Mouse (Mus musculus) cerebellum, adult 2 months (tissue): ENCODE data around the gene Ptpra.

Experiments used
- CTCF ChIP-seq: fragments of 200-500 bp; IDR thresholded peaks from 2 replicates; pipeline ENCODE4 v1.5.1; 2011; ENCODE audit warnings: low read depth, mild to moderate bottlenecking, control low read depth, low read length, moderate library complexity, borderline replicate concordance; ENCODE audit not compliant: insufficient read depth
- POLR2A ChIP-seq: fragments of 200-500 bp; IDR thresholded peaks from 2 replicates; pipeline ENCODE4 v1.6.1; 2011; ENCODE audit warnings: low read length, control low read depth, borderline replicate concordance; ENCODE audit not compliant: insufficient read depth

DNA sequence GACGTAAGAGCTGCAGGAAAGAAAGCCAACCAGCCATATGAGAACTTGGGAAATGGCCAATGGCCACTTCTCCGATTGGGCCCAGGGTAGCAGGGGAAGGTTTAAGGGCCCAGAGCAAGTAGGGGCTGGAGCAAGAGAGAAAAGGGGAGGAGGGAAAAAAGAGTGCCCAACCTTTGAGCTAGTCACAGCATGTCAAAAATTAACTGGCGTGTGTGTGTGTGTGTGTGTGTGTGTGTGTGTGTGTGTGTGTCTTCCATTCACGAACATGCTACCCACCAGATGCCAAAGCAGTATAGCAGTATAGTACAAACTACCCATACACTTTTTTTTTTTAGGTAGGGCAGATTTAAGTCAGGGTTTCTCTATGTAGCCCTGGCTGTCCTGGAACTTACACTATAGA lies 118.8 kb downstream of the Ptpra start:
- no peak for TF ChIP-seq POLR2A
- no peak for TF ChIP-seq CTCF
